Mouse (Mus musculus) heart, postnatal 0 days (tissue): ENCODE results near the gene H2afx.

Source experiments
- CTCF ChIP-seq: IDR thresholded peaks from 2 replicates; pipeline ENCODE4 v1.5.1; 2016; ENCODE audit warnings: antibody characterized with exemption, control low read depth, low read depth
- EP300 ChIP-seq: IDR thresholded peaks from 2 replicates; pipeline ENCODE4 v1.6.1; 2016; ENCODE audit warnings: antibody characterized with exemption, low read depth

DNA sequence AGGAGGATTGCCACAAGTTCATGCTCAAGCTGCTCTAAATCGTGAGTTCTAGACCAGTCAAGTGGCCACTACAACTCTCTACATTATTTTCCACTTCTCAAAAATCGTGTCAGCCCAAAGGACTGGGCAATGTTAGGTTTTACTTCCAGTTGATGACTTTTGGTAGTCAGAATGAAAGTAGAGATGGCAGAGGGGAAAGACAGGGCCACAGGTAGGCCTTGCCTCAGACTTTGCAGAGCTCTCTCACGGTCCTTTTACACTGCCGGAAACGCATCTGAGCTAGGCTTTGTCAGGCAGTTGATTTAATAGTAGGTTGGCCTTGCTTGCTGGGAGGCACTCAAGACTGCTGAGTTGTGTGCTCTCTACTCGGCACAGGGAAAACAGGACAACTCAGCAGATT, 10.3 kb upstream of the H2afx start:
- TF ChIP-seq CTCF (no peak), EP300 (no peak)
